Mouse (Mus musculus): ENCODE data around the gene Pknox1.

The Pknox1 gene

GRCm38 (mm10) chr17:31652152-31652551 is 87.6 kb downstream of the Pknox1 start:
- DNase-seq (ENCODE audit: low spot score), result no peak

- DNase-seq (ENCODE audit: low spot score), result no peak
These were observed 88.7 kb downstream of the Pknox1 start for GRCm38 (mm10) chr17:31653277-31653676.

DNA sequence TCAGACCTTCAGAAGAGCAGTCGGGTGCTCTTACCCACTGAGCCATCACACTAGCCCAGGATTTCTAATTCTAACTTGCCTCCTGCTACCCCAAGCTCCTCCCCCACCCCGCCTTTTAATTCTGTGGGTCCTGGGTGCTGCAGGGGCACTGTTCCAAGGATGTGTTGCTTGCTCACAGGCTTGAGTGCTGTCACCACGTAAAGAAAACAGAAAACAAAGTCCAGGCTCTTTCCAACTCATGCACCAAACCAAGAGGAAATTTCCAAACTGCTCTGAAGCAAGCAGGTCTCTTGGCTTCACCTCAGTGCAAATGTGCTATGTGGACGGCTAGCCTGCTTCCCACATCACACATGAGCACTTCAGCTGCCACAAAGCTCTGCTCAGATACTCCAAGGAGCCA is 90.8 kb downstream of the Pknox1 start:
- no peak for DNase-seq (ENCODE audit: low spot score)

DNA sequence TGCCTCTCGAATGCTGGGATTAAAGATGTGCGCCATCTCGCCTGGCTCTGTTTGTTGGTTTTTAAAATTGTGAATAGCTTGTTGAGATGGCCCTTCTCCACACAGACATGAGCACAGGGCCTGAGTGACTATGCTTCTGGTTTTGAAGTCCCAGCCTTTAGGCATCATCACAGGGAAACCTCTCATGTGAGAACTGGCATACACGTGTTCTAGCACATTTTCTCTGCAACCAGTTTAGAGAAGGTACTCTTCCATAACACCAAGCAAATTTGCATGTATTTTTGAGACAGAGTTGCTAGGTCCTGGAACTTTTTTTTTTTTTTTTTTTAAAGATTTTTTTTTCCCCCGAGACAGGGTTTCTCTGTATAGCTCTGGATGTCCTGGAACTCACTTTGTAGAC is 92.1 kb downstream of the Pknox1 start:
- DNase-seq (ENCODE audit: low spot score), result no peak
